Mouse (Mus musculus): ENCODE results near the gene Fgr.

DNA sequence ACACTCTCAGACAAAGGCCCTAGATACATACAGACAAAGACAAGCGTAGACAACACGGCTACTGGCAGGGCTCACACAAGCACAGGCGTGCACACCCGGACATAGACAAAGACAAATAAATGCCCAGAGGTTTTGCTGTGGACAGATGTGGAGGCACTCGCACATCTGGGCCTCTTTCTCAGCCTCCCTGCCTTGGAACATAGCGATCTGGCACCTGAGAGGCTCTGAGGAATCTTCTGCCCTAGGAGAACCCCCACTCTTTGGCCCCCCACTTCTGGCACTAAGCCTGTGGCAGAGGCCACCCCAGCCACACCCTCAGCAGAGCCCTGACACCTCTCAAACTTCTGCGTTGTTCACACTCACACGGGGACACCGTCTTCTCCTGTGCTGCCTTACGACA is 52.4 kb downstream of the Fgr start:
- TF ChIP-seq TAL1 (IDR thresholded peaks at IDR 0.05; ENCODE audit: low read length), result no peak
- no peak for TF ChIP-seq GATA1 (IDR thresholded peaks at IDR 0.05; ENCODE audit: low read length)

Measured in erythroblast, embryonic 14.5 days (primary cell).